Mouse (Mus musculus) splenic B cell, adult 2 months (primary cell): ENCODE measurements around the gene B3galt1.

Source experiments
- DNase-seq: peaks from one replicate; pipeline ENCODE4 v3.0.0-alpha.2; 2011; ENCODE audit warnings: low read depth, low spot score
- H3K27me3 ChIP-seq: 2 replicates; pipeline ENCODE4 v1.6.1; 2012; ENCODE audit warnings: mild to moderate bottlenecking, low read length, moderate library complexity, mixed read lengths; ENCODE audit not compliant: control insufficient read depth, poor library complexity, insufficient read depth, severe bottlenecking
- H3K36me3 ChIP-seq: 2 replicates; pipeline ENCODE4 v1.6.1; 2012; ENCODE audit warnings: mild to moderate bottlenecking, low read length, moderate library complexity, mixed read lengths; ENCODE audit not compliant: control insufficient read depth, poor library complexity, insufficient read depth, severe bottlenecking

B3galt1 gene

DNA sequence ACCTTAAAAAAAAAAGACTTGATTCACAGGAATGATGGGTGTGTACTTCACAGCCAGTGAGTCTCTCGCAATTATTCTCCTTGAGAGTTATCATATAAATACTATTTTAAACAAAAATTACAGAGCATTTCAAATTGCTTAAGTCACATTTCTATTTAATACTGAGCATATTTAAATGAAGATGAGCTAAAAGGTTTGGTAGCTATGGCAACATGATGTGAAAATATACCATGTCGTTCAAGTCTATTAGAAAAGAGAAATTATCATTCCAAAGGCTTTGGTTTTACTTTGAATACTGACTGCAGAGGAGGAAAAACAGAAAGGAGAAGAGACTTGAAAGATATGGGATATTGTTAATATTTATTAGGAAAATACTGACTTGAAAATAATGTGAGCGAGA lies 366.3 kb downstream of the B3galt1 start:
- no peak for DNase-seq
- H3K27me3 ChIP-seq, result no peaks in the 10 kb centered on the region
- no peaks in the 10 kb centered on the region for H3K36me3 ChIP-seq

GRCm38 (mm10) chr2:67948408-67948807 lies 382.7 kb downstream of the B3galt1 start:
- no peaks in the 10 kb centered on the region for H3K36me3 ChIP-seq
- DNase-seq, result no peak
- H3K27me3 ChIP-seq, result no peaks in the 10 kb centered on the region

- no peak for DNase-seq
- H3K27me3 ChIP-seq, result no peaks in the 10 kb centered on the region
- no peaks in the 10 kb centered on the region for H3K36me3 ChIP-seq
Observed at GRCm38 (mm10) chr2:67956182-67956581, 390.5 kb downstream of the B3galt1 start.

DNA sequence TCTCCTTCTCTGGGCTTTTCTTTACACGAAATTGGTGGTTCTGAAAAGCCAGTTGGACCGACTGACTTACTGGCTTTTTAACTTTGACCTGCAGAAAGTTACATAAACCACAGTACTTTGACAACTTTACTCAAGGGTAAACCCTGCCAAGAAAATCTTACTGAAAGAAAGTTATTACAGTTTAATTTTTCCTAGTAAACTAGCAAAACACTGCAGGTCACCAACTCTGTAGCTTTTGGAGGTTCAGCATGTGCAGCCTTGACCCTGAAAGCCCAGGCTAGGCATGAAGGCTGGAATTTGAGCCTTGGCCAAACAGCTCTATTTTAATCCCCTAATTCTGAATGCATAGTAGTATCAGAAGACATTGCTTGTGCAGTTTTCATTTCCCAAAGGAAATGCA lies 391.9 kb downstream of the B3galt1 start:
- DNase-seq, result no peak
- Histone ChIP-seq H3K27me3 (no peaks in the 10 kb centered on the region), H3K36me3 (no peaks in the 10 kb centered on the region)

- no peak for DNase-seq
- H3K36me3 ChIP-seq, result no peaks in the 10 kb centered on the region
Observed at GRCm38 (mm10) chr2:67960711-67961110, 395.0 kb downstream of the B3galt1 start.

GRCm38 (mm10) chr2:67968812-67969211 lies 403.1 kb downstream of the B3galt1 start:
- no peaks in the 10 kb centered on the region for H3K27me3 ChIP-seq
- DNase-seq, result no peak

More at GRCm38 (mm10) chr2:67960711-67961110, 395.0 kb downstream of the B3galt1 start:
- no peaks in the 10 kb centered on the region for H3K27me3 ChIP-seq

GRCm38 (mm10) chr2:67971091-67971490 lies 405.4 kb downstream of the B3galt1 start:
- DNase-seq, result no peak
- Histone ChIP-seq H3K27me3 (no peaks in the 10 kb centered on the region), H3K36me3 (no peaks in the 10 kb centered on the region)

More at GRCm38 (mm10) chr2:67968812-67969211, 403.1 kb downstream of the B3galt1 start:
- no peaks in the 10 kb centered on the region for H3K36me3 ChIP-seq

- Histone ChIP-seq H3K36me3 (no peaks in the 10 kb centered on the region), H3K27me3 (no peaks in the 10 kb centered on the region)
- no peak for DNase-seq
Observed at GRCm38 (mm10) chr2:67971576-67971975, 405.9 kb downstream of the B3galt1 start.

GRCm38 (mm10) chr2:67975764-67976163 lies 410.1 kb downstream of the B3galt1 start:
- no peak for DNase-seq
- Histone ChIP-seq H3K27me3 (no peaks in the 10 kb centered on the region), H3K36me3 (no peaks in the 10 kb centered on the region)

- Histone ChIP-seq H3K27me3 (no peaks in the 10 kb centered on the region), H3K36me3 (no peaks in the 10 kb centered on the region)
- no peak for DNase-seq
Observed at GRCm38 (mm10) chr2:67976488-67976887, 410.8 kb downstream of the B3galt1 start.

DNA sequence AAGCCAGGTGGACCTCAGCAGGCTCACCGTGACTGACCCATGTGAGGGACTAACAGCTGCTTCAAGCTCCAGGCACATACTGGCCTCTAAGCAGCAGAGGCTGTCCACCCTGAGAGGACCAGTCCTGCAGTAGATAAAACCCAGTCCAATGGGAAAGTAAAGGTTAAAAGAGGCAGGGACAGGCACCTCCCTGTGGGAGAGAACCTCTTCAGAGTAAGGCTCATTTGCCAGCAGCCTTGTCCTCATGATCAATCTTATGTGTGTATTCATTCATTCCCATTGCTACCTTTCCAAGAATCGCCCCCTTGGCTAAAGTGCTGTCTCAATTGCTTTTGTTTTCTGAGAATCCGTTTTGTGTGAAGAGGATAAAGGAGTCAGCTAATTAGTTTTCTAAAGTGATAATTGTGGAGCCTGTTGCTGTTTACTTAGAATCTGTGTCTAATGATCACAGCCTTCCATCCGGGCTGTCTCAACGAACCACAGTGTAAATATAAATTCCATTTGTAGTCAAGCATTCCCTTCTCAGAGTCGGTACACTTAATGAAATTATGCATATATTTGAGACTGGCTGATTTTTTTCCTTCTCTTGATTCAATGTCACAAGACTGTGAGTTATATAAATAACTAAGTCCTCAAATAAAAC lies 412.1 kb downstream of the B3galt1 start:
- no peak for DNase-seq
- H3K36me3 ChIP-seq, result no peaks in the 10 kb centered on the region

GRCm38 (mm10) chr2:67983563-67983962 lies 417.9 kb downstream of the B3galt1 start:
- Histone ChIP-seq H3K27me3 (no peaks in the 10 kb centered on the region), H3K36me3 (no peaks in the 10 kb centered on the region)
- no peak for DNase-seq

More for the DNA sequence above, 412.1 kb downstream of the B3galt1 start:
- H3K27me3 ChIP-seq, result no peaks in the 10 kb centered on the region

GRCm38 (mm10) chr2:67985133-67985532 lies 419.5 kb downstream of the B3galt1 start:
- DNase-seq, result no peak
- Histone ChIP-seq H3K27me3 (no peaks in the 10 kb centered on the region), H3K36me3 (no peaks in the 10 kb centered on the region)

GRCm38 (mm10) chr2:67993421-67993820 lies 427.8 kb downstream of the B3galt1 start:
- DNase-seq, result no peak
- Histone ChIP-seq H3K36me3 (no peaks in the 10 kb centered on the region), H3K27me3 (no peaks in the 10 kb centered on the region)

DNA sequence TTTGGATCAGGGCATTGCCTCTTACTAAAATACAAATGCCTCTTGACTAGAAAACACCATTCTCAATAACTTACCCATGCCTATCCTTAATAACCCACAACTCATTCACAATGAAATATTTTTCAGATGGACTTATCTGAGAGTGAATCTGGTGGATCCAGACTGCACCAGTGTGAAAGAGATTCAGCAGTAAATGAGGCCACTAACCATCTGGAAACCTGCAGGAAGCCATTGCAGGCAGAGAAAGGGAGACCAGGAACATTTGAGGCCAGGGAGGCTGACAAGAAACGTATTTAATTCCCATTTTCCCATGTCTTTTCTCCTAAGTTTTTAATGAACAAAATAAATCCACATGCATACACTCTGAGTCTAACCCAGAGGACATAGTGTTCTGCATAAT lies 437.4 kb downstream of the B3galt1 start:
- Histone ChIP-seq H3K27me3 (no peaks in the 10 kb centered on the region), H3K36me3 (no peaks in the 10 kb centered on the region)
- DNase-seq, result no peak

- H3K27me3 ChIP-seq, result no peaks in the 10 kb centered on the region
Observed at GRCm38 (mm10) chr2:68005210-68005609, 439.5 kb downstream of the B3galt1 start.

More at GRCm38 (mm10) chr2:68005210-68005609, 439.5 kb downstream of the B3galt1 start:
- no peaks in the 10 kb centered on the region for H3K36me3 ChIP-seq
- no peak for DNase-seq
